Mouse (Mus musculus): Measurements from ENCODE around the gene Hnrnpm. TPM values are rescaled to one million over a fixed set of nuclear protein-coding genes. Genes with fewer than 3 reads are reported as not detected.
"Not testable (repeated sequence)": the region's sequence is repeated elsewhere in the genome, so short reads cannot be mapped to it uniquely, and the experiment has no call there.

Gene Hnrnpm
- 567 and 569 TPM in 2 replicates for polyA plus RNA-seq (2016; fragmentation: Nextera tagmentation; extraction: Ambion mirVana)

DNA sequence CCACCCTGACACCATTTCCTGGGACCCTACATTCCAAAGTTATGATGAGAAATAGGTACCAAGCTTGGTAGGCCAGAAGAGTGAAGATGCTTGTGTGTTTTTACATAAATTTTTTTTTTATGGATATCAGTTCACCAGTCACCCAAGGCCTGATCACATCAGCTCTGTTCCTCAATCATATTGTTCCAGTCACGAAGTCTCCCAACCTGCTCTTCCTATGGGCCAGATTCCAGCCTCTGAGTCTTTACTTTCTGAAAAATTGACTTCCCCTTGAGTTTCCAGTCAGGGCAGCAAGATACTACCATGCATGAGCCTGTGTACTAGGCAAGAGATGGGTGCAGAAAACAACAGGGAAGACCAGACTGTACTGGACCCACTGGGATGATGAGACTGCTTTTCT is at the start of gene Hnrnpm:
Gene Hnrnpm, minus strand, starts transcription at position 101 of the 400 bp plus-strand sequence.
- H3K9me3 ChIP-seq: no peaks in the 10 kb centered on the region
- 88% methylated on average over 1 of the region's 1 CpGs for WGBS
- no peaks in the 10 kb centered on the region for H3K27me3 ChIP-seq (replicated peaks; ENCODE audit: low read depth, poor library complexity, severe bottlenecking)
- peaks cover 32% of the 10 kb centered on the region for H3K4me1 ChIP-seq
- peak within 1 kb of the TSS; percentile 91 for H3K4me3 ChIP-seq
- peak within 1 kb of the TSS; percentile 99 for H3K27ac ChIP-seq (replicated peaks)
- H3K36me3 ChIP-seq (replicated peaks): peaks cover 31% of the 10 kb centered on the region
- DNase-seq (ENCODE audit: low spot score): no peak

DNA sequence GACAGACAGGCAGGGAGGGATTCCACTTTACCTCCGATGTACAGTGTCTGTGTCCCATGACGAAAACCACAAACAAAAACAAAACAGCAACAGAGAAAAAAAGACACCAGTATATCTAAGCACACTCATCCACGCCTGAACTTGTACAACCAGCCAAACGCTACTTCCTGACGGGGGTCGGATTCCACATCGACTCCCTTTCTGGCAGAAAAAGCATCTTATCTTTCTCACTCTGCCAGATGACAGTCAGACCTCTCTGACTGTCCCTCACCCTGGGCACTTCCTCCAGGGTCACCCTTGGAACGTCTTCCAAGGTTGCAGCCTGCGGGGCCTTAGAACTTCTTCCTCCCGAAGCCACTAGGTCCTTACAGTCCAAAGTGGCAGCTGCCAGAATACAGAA is 46.9 kb upstream of the Hnrnpm start:
- 82% methylated on average over 10 of the region's 10 CpGs for WGBS
- not testable (repeated sequence) for H3K4me3 ChIP-seq; H3K9me3 ChIP-seq; H3K36me3 ChIP-seq (replicated peaks); H3K4me1 ChIP-seq; H3K27me3 ChIP-seq (replicated peaks; ENCODE audit: low read depth, poor library complexity, severe bottlenecking); DNase-seq (ENCODE audit: low spot score); H3K27ac ChIP-seq (replicated peaks)

DNA sequence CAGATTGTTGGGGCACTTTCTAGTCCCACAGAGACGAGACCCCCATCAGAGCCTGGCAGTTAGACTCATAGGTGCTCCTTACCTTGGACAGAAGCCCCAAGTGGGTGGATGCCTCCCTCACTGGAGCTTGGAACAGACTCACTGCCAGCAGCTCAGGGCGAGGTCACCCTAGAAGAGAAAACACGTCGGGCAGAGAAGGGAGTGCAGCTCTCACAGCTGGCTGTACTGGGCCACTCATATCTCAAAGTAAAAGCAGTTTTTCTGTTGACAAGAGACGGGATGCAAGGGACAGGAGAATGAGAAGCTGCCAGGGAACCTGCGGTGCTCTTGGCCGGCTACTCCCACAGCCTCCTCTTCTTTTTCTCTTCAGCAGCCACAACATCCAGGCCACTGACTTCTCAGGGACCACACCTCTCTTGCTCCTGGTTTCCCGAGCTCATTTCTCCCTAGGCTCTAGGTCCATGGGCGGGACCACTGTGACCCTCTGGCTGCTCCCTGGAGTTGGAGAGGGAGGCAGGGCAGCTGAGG is 46.0 kb upstream of the Hnrnpm start:
- not testable (repeated sequence) for DNase-seq (ENCODE audit: low spot score); H3K9me3 ChIP-seq; H3K27ac ChIP-seq (replicated peaks); H3K36me3 ChIP-seq (replicated peaks); H3K4me3 ChIP-seq; H3K4me1 ChIP-seq; H3K27me3 ChIP-seq (replicated peaks; ENCODE audit: low read depth, poor library complexity, severe bottlenecking)
- 78% methylated on average over 9 of the region's 9 CpGs for WGBS

DNA sequence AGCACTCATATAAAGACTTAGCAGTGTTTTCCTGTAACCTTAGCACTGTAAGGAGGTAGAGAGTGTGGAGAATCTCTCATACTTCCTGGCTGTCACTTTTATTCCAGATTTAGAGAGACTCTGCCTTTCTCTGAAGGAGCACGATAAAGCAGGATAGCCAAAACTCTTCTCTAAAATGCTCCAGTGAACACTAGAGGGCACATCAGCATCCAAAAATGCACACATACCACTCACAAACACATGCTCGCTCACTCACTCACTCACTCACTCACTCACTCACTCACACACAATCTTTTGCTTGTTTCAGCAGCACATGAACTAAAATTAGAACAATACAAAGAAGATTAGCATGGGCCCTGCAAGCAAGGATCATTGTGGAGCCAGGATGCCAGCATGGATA is 42.6 kb upstream of the Hnrnpm start:
- Histone ChIP-seq H3K36me3 (replicated peaks) (no peaks in the 10 kb centered on the region), H3K9me3 (peaks cover 9% of the 10 kb centered on the region; the same call in 1 of the 2 replicates), H3K27ac (replicated peaks) (no peak overlapping the region), H3K4me3 (no peak overlapping the region), H3K27me3 (replicated peaks; ENCODE audit: low read depth, poor library complexity, severe bottlenecking) (no peaks in the 10 kb centered on the region), H3K4me1 (no peaks in the 10 kb centered on the region)
- WGBS: 78% methylated on average over 2 of the region's 2 CpGs
- no peak for DNase-seq (ENCODE audit: low spot score)

DNA sequence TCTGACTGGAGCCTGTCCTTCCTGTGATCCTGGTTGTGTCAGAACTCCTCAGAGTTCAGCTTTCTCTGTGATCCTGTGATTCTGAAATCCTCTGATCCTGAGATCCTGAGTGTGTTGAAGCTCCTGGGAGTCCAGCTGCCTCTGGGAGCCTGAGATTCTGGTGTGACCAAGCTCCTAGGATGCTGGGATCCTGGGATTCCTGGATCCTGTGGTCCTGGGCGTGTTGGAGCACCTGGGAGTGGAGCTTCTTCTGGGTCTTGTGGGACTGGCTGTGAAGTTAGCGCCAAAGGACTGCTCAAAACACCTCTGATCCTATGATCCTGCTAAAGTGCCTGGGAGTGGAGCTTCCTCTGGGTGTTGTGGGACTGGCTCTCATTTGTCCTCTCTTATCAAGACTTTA is 41.7 kb upstream of the Hnrnpm start:
- Histone ChIP-seq H3K4me3 (no peak overlapping the region), H3K36me3 (replicated peaks) (no peaks in the 10 kb centered on the region), H3K27me3 (replicated peaks; ENCODE audit: low read depth, poor library complexity, severe bottlenecking) (no peaks in the 10 kb centered on the region), H3K4me1 (no peaks in the 10 kb centered on the region), H3K9me3 (peaks cover 9% of the 10 kb centered on the region; the same call in 1 of the 2 replicates), H3K27ac (replicated peaks) (no peak overlapping the region)
- 80% methylated on average over 2 of the region's 2 CpGs for WGBS
- DNase-seq (ENCODE audit: low spot score): no peak

DNA sequence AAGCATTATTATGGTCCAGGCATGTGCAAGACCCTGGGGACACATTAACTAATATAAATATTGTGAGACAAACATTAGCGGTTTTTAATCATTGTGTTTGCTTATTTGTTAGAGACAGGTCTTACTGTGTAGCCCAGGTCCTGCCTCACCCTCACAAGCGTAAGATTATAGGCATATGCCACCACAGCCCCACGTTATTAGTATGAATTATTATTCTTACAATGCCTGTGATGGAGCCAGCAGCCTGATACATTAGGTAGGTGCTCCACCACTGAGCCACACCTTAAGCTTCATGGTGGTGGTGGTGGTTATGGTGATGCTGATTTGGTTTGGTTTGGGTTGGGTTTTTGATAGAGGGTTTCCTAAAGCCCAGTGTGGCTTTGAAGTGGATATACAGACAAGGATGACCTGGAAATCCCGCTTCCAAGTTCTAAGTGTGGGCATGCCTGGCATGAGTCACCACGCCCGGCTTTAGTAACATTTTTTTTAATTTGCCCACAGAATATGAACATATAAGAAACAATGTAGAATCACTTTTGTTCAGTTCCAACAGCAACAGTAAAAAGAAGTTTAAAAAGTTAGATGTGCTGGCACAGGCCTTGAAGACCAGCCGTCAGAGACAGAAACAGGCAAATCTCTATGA is 33.2 kb upstream of the Hnrnpm start:
- WGBS: 93% methylated on average over 7 of the region's 7 CpGs
- Histone ChIP-seq H3K9me3 (no peaks in the 10 kb centered on the region), H3K27me3 (replicated peaks; ENCODE audit: low read depth, poor library complexity, severe bottlenecking) (no peaks in the 10 kb centered on the region), H3K4me1 (peaks cover 6% of the 10 kb centered on the region), H3K27ac (replicated peaks) (no peak overlapping the region), H3K36me3 (replicated peaks) (no peaks in the 10 kb centered on the region), H3K4me3 (no peak overlapping the region)
- no peak for DNase-seq (ENCODE audit: low spot score)

DNA sequence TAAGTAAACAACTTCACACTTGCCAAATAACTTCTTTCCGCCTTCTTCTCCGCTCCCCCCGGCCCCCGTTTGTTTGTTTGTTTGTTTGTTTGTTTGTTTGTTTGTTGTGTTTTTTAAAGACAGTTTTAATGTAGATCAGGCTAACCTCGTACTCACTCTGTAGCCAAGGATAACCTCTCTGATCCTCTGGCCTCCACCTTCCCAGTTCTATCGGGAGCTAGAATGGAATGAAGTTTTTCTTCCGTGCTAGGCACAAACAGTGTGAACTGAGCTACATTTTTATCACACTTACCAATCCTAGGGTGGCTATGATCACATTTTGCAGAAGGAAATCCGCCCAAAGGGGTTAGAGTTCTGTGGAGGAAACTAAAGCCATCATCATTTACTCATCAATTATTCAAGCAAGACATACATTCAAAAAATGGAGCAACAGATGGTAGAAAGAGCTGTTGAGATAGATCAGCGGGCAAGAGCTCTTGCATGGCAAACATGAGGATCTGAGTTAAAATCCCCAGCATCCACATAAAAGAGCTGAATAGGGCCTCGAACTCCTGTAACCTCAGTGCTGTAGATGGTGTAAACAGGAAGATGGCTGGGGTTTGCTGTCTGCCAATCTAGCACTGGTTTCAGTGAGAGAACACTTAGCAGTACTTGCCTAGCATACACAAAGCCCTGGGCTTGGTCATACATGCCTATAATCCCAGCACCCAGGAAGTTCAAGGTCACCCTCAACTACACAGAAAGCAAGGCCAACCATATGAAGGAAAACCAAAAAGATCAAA is 32.5 kb upstream of the Hnrnpm start:
- Histone ChIP-seq H3K9me3 (no peaks in the 10 kb centered on the region), H3K27ac (replicated peaks) (peak overlapping the region; percentile 84), H3K27me3 (replicated peaks; ENCODE audit: low read depth, poor library complexity, severe bottlenecking) (no peaks in the 10 kb centered on the region), H3K4me3 (peak overlapping the region; percentile 83), H3K36me3 (replicated peaks) (no peaks in the 10 kb centered on the region), H3K4me1 (peaks cover 6% of the 10 kb centered on the region)
- 49% methylated on average over 10 of the region's 10 CpGs for WGBS
- DNase-seq (ENCODE audit: low spot score): no peak

DNA sequence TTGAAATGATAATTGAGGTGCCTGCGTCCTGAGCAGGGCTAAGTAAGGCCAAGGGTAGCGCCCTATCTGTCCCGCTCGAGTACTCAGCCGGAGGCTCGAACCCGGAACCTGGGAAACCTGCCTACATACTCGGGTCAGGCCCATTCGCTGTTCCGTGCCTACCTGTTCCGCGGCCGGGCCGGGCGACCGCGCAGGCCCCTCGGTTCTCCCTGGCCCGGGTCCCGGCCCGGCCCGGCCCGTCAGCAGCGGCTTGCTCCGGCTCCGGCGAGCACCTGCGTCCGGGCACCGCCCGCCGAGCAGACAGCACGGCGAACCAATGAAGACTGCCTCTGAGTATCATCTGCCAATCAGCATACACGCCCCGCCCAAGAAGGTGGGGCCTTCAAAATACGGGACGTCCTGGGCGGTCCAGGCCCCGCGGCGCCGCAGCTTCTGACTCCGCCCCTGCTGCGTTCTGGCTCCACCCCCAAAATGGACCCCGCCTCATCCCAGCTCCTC is 31.8 kb upstream of the Hnrnpm start, which contains the start of gene March2:
Gene March2, minus strand, starts transcription at position 287 of the 498 bp plus-strand sequence.
- Histone ChIP-seq H3K27ac (replicated peaks) (peak within 1 kb of the TSS; percentile 84), H3K4me1 (peaks cover 6% of the 10 kb centered on the region)
- WGBS: under 1% methylated on average over 46 of the region's 46 CpGs

DNA sequence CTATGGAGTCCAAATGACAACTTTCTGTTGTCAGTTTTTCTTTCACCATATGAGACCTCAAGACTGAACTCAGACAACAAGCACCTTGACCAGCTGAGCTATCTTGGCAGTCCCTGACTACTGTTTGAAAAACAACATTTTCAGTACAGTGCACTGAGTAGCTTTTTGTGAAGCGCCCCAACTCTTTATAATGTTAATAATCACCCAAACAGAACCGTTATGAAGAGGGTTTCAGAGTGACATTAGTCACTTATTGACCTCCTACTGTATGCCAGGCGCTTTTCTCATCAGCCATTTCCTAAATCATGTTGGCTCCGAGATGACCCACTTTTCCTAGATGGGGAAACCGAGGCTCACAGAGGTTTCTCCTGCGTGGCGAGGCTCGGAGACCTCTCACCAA is 31.3 kb upstream of the Hnrnpm start:
- Histone ChIP-seq H3K4me3 (peak overlapping the region; percentile 83), H3K36me3 (replicated peaks) (no peaks in the 10 kb centered on the region), H3K9me3 (no peaks in the 10 kb centered on the region), H3K27me3 (replicated peaks; ENCODE audit: low read depth, poor library complexity, severe bottlenecking) (no peaks in the 10 kb centered on the region), H3K27ac (replicated peaks) (peak overlapping the region; percentile 84), H3K4me1 (peaks cover 6% of the 10 kb centered on the region)
- WGBS: 10% methylated on average over 8 of the region's 8 CpGs
- no peak for DNase-seq (ENCODE audit: low spot score)

More for the DNA sequence above, 31.8 kb upstream of the Hnrnpm start, which contains the start of gene March2:
- DNase-seq (ENCODE audit: low spot score): peak; percentile 98
- Histone ChIP-seq H3K36me3 (replicated peaks) (no peaks in the 10 kb centered on the region), H3K27me3 (replicated peaks; ENCODE audit: low read depth, poor library complexity, severe bottlenecking) (no peaks in the 10 kb centered on the region), H3K4me3 (peak within 1 kb of the TSS; percentile 83), H3K9me3 (no peaks in the 10 kb centered on the region)

DNA sequence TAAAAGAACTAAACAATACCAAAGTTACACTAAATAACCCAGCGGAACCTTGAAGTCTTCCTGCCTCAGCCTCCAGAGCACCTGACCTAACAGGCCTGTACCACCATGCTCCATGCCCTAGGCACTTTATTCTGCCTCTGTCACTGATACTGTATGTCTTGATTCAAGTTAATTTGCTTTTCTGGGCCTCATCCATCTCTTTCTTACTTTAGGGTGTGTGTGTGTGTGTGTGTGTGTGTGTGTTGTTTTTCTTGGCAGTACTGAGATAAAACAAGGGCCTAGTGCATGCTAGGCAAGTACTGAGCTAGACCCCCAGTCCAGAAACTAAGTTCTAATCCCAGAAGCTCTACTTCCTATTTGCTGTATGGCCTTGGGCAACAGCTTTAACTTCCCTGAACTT is 30.6 kb upstream of the Hnrnpm start:
- Histone ChIP-seq H3K4me1 (peaks cover 6% of the 10 kb centered on the region), H3K27ac (replicated peaks) (no peak overlapping the region), H3K4me3 (peak overlapping the region; percentile 83), H3K9me3 (no peaks in the 10 kb centered on the region), H3K36me3 (replicated peaks) (peaks cover under 1% of the 10 kb centered on the region; the same call in 1 of the 2 replicates), H3K27me3 (replicated peaks; ENCODE audit: low read depth, poor library complexity, severe bottlenecking) (no peaks in the 10 kb centered on the region)
- WGBS: 100% methylated on average over 1 of the region's 1 CpGs
- no peak for DNase-seq (ENCODE audit: low spot score)

DNA sequence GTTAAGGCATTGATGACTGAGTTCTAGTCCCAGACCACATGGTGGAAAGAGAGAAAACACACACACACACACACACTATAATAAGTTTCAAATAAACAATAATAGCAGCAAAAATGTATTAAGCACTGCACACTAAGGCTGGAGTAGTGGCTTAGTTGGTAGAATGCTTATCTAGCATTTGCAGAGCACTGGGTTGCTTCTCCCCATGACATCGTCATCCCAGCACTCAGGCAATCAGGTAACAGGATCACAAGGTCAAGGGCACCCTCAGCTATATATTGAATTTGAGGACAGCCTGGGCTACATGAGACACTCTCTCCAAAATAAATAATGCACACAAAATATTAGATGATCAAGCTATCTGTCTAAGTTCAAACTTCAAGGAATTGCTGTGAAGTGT is 28.1 kb upstream of the Hnrnpm start:
- Histone ChIP-seq H3K9me3 (peaks cover 3% of the 10 kb centered on the region; the same call in 1 of the 2 replicates), H3K27ac (replicated peaks) (no peak overlapping the region), H3K4me3 (no peak overlapping the region), H3K4me1 (peaks cover 6% of the 10 kb centered on the region), H3K36me3 (replicated peaks) (peaks cover 13% of the 10 kb centered on the region), H3K27me3 (replicated peaks; ENCODE audit: low read depth, poor library complexity, severe bottlenecking) (no peaks in the 10 kb centered on the region)
- no peak for DNase-seq (ENCODE audit: low spot score)
- 93% methylated on average over 1 of the region's 1 CpGs for WGBS

DNA sequence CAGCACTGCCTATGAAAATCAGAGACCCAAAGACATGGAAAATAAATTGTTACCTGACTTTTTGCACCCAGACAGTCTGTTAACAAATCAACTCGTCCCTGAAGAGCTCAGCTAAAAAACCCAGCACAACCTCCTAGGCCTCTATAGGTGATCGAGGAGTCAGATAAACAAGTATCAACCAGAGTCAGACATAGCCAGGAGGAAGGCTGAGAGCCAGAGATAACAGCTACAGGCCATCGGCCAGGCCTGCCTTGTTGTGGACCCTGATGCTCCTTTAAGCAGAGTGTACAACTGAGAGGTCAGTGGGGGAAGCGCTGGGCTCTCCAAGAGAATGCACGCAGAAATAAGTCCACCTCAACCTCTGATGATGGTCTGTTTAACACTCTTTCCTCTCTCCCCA is 26.6 kb upstream of the Hnrnpm start:
- Histone ChIP-seq H3K9me3 (peaks cover 3% of the 10 kb centered on the region; the same call in 1 of the 2 replicates), H3K27me3 (replicated peaks; ENCODE audit: low read depth, poor library complexity, severe bottlenecking) (no peaks in the 10 kb centered on the region), H3K27ac (replicated peaks) (no peak overlapping the region), H3K4me3 (no peak overlapping the region), H3K36me3 (replicated peaks) (peaks cover 22% of the 10 kb centered on the region), H3K4me1 (peaks cover 6% of the 10 kb centered on the region)
- 89% methylated on average over 5 of the region's 5 CpGs for WGBS
- no peak for DNase-seq (ENCODE audit: low spot score)

Measured in embryonic facial prominence, embryonic 10.5 days (tissue).